Mouse (Mus musculus): ENCODE measurements around the gene Mfap3. TPM values are rescaled to one million over a fixed set of nuclear protein-coding genes. Genes with fewer than 3 reads are reported as not detected.

Mfap3 gene
- polyA plus RNA-seq, 1 experiment: 0.86 TPM

GRCm38 (mm10) chr11:57553015-57553780 is 34.7 kb downstream of the Mfap3 start:
- no peak for TF ChIP-seq GATA1 (IDR thresholded peaks at IDR 0.05; ENCODE audit: low read length)

DNA sequence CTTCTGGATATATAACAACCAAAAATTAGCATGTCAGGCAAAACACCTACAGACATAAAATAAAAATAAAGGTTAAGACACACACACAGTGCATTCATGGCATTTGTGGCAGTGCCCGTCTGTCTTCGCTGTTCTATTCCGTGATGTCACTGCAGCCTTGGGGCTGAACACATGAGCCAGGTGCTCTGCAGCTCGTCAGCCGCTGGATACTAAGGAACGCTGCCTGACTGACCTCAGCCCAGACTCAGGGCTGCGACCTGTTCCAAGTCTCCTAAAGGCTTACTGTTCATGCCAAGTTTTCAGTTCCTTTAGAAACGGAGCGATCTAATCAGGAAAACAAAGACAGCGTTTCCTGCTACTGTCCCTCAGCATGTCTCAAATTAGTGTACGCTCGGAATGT is 46.1 kb downstream of the Mfap3 start:
- no peak for TF ChIP-seq GATA1 (IDR thresholded peaks at IDR 0.05; ENCODE audit: low read length)

DNA sequence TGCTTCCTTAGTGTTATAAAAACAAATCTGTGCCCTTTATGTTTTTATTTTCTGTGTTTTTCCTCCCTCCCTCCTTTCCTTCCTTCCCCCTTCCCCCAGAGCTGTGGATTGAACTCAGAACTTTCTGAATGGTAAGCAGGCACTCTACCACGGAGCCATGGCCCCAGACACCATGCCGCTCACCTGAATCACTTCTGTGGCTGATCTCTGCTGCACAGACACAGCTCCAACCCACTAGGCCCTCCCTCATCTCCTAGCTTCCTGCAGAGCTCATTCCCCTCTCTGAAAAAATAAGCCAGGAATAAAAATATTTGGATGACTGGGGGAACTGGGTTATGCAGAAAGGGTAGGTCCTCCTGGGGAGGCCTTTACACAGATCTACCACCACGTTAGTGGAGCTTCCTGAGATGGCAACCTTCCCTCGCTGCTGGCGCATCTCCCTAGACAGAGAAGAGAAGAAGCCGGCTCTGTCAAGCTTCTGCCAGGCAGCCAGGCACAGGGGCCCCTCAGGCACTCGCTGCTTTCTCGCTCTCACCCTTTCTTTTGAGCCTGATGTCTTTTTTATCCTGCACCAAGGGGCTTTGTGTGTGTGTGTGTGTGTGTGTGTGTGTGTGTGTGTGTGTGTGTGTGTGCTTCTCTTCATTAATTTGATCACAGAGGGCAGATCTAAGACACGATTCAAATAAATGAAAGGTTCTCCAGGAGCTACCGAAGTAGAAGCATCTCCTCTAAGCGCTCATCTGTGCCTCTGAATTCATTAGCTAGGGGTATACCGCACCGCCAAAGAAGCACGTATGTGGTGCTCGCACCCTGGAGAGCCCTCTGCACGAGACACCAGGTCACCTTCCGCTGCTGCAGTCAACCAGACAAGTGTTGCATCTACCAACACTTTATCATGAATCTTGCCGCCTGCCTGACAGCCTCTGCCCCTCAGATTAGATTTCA is 47.9 kb downstream of the Mfap3 start:
- TF ChIP-seq GATA1 (IDR thresholded peaks at IDR 0.05; ENCODE audit: low read length): no peak

- TF ChIP-seq GATA1 (IDR thresholded peaks at IDR 0.05; ENCODE audit: low read length): no peak
Measured at GRCm38 (mm10) chr11:57568950-57569490, 50.6 kb downstream of the Mfap3 start.

DNA sequence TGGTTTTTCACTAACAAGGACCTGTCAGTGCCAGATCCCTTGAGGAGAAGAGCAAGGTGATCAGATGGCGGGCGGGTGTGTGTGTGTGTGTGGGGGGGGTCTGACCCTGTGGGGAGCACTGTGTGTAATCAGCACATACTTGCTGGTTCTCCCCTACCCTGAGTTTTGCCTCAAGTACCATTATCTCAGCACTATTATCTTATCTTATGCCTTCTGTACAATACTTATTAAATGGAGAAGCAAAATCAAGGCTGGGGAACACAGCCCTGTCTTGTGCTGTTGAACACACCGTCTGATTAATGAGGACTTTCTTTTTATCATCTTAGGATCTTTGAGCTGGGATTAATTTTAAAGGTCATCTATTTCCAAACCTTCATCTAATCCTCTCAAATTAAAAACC is 52.6 kb downstream of the Mfap3 start:
- TF ChIP-seq GATA1 (IDR thresholded peaks at IDR 0.05; ENCODE audit: low read length): no peak

DNA sequence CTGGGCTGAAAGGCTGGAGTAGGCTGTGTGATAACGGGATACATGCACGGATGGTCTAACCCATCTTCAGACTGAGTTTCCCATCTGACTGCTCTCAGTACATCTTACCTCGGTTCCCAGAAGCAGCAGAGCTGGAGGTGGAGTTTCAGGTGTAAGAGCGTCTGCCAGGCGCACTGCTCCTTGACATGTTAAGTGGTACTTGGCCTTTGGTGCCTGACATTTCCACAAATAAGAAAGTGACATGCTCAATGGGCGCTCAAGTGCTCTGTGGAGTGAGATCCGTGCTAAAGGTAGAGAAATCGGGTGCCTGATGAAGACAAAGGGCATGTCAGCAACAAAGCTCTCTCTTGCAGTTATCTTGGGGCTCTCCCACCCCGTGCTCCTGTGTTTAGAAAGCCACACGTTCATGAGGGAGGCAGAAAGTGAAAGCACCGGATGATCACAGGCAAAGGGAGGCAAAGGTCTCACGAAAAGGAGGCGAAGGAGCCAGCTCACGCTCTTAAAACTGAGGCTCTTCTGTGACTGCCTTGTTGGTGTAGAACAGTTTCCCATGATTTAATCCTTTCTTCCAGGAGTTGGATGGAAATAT is 55.3 kb downstream of the Mfap3 start:
- no peak for TF ChIP-seq GATA1 (IDR thresholded peaks at IDR 0.05; ENCODE audit: low read length)

GRCm38 (mm10) chr11:57576871-57577515 is 58.5 kb downstream of the Mfap3 start:
- no peak for TF ChIP-seq GATA1 (IDR thresholded peaks at IDR 0.05; ENCODE audit: low read length)

GRCm38 (mm10) chr11:57582818-57583635 is 64.6 kb downstream of the Mfap3 start:
- no peak for TF ChIP-seq GATA1 (IDR thresholded peaks at IDR 0.05; ENCODE audit: low read length)

Other genes starting within 250 kb of the Mfap3 start
- gene Fam114a2, start within 50 bp of the Mfap3 start, polyA plus RNA-seq (2012): 1.6 and 1.7 TPM in 2 replicates
- gene Galnt10, start 126.8 kb downstream of the Mfap3 start, polyA plus RNA-seq (2012): 18.5 and 22.0 TPM in 2 replicates

All from G1E-ER4 (cell line).